Mouse (Mus musculus): ENCODE data around the gene Tmbim4. TPM values are rescaled to one million over a fixed set of nuclear protein-coding genes. Genes with fewer than 3 reads are reported as not detected.

The Tmbim4 gene
- total and polyA plus RNA-seq, 3 experiments, result 91.9 to 194 (median 112) TPM

- no peak overlapping the region for H3K4me3 ChIP-seq
- TF ChIP-seq EP300 (IDR thresholded peaks at IDR 0.05; ENCODE audit: insufficient read depth, low read depth, low read length) (no peak), POLR2A (IDR thresholded peaks at IDR 0.05; ENCODE audit: insufficient read depth, low read depth, low read length) (no peak), CTCF (IDR thresholded peaks at IDR 0.05) (no peak)
- WGBS, result 88% methylated on average over 19 of the region's 19 CpGs
- H3K36me3 ChIP-seq (ENCODE audit: control insufficient read depth, insufficient read depth, low read length), result no peaks in the 10 kb centered on the region
- no peaks in the 10 kb centered on the region for H3K4me1 ChIP-seq (ENCODE audit: control insufficient read depth, insufficient read depth, low read length)
- H3K27me3 ChIP-seq (ENCODE audit: control insufficient read depth, insufficient read depth, low read length), result no peaks in the 10 kb centered on the region
- H3K79me2 ChIP-seq (replicated peaks; ENCODE audit: control insufficient read depth, insufficient read depth, low read length), result no peaks in the 10 kb centered on the region
- intact Hi-C loops (cut with DNase I), result no loop called here
- no peak for DNase-seq
- H3K27ac ChIP-seq, result no peak overlapping the region
- no peak overlapping the region for H3K9ac ChIP-seq (ENCODE audit: low read depth, low read length)
Observed at GRCm38 (mm10) chr10:120164931-120165792, 36.2 kb upstream of the Tmbim4 start.

- TF ChIP-seq CTCF (IDR thresholded peaks at IDR 0.05) (no peak), EP300 (IDR thresholded peaks at IDR 0.05; ENCODE audit: insufficient read depth, low read depth, low read length) (no peak), POLR2A (IDR thresholded peaks at IDR 0.05; ENCODE audit: insufficient read depth, low read depth, low read length) (no peak)
- no peak for DNase-seq
- Histone ChIP-seq H3K79me2 (replicated peaks; ENCODE audit: control insufficient read depth, insufficient read depth, low read length) (no peaks in the 10 kb centered on the region), H3K4me3 (no peak overlapping the region), H3K4me1 (ENCODE audit: control insufficient read depth, insufficient read depth, low read length) (no peaks in the 10 kb centered on the region), H3K9ac (ENCODE audit: low read depth, low read length) (no peak overlapping the region), H3K27ac (no peak overlapping the region), H3K27me3 (ENCODE audit: control insufficient read depth, insufficient read depth, low read length) (no peaks in the 10 kb centered on the region), H3K36me3 (ENCODE audit: control insufficient read depth, insufficient read depth, low read length) (no peaks in the 10 kb centered on the region)
- WGBS, result 86% methylated on average over 17 of the region's 17 CpGs
- intact Hi-C loops (cut with DNase I), result no loop called here
Observed at GRCm38 (mm10) chr10:120165793-120166503, 35.4 kb upstream of the Tmbim4 start.

- no peaks in the 10 kb centered on the region for H3K27me3 ChIP-seq (ENCODE audit: control insufficient read depth, insufficient read depth, low read length)
- no peaks in the 10 kb centered on the region for H3K4me1 ChIP-seq (ENCODE audit: control insufficient read depth, insufficient read depth, low read length)
- 74% methylated on average over 1 of the region's 1 CpGs for WGBS
- no peak for DNase-seq
- H3K36me3 ChIP-seq (ENCODE audit: control insufficient read depth, insufficient read depth, low read length), result no peaks in the 10 kb centered on the region
- intact Hi-C loops (cut with DNase I), result no loop called here
- no peak overlapping the region for H3K4me3 ChIP-seq
- H3K9ac ChIP-seq (ENCODE audit: low read depth, low read length), result no peak overlapping the region
- no peaks in the 10 kb centered on the region for H3K79me2 ChIP-seq (replicated peaks; ENCODE audit: control insufficient read depth, insufficient read depth, low read length)
- no peak overlapping the region for H3K27ac ChIP-seq
- TF ChIP-seq CTCF (IDR thresholded peaks at IDR 0.05), result no peak
- no peak for TF ChIP-seq EP300 (IDR thresholded peaks at IDR 0.05; ENCODE audit: insufficient read depth, low read depth, low read length)
- TF ChIP-seq POLR2A (IDR thresholded peaks at IDR 0.05; ENCODE audit: insufficient read depth, low read depth, low read length), result no peak
Observed at GRCm38 (mm10) chr10:120168070-120168469, 33.3 kb upstream of the Tmbim4 start.

- H3K9ac ChIP-seq (ENCODE audit: low read depth, low read length), result no peak overlapping the region
- no peak overlapping the region for H3K27ac ChIP-seq
- no peaks in the 10 kb centered on the region for H3K79me2 ChIP-seq (replicated peaks; ENCODE audit: control insufficient read depth, insufficient read depth, low read length)
- intact Hi-C loops (cut with DNase I), result no loop called here
- H3K4me1 ChIP-seq (ENCODE audit: control insufficient read depth, insufficient read depth, low read length), result no peaks in the 10 kb centered on the region
- 50% methylated on average over 10 of the region's 10 CpGs for WGBS
- DNase-seq, result no peak
- H3K4me3 ChIP-seq, result no peak overlapping the region
- no peaks in the 10 kb centered on the region for H3K27me3 ChIP-seq (ENCODE audit: control insufficient read depth, insufficient read depth, low read length)
- no peak for TF ChIP-seq CTCF (IDR thresholded peaks at IDR 0.05)
- no peak for TF ChIP-seq POLR2A (IDR thresholded peaks at IDR 0.05; ENCODE audit: insufficient read depth, low read depth, low read length)
- TF ChIP-seq EP300 (IDR thresholded peaks at IDR 0.05; ENCODE audit: insufficient read depth, low read depth, low read length), result no peak
- no peaks in the 10 kb centered on the region for H3K36me3 ChIP-seq (ENCODE audit: control insufficient read depth, insufficient read depth, low read length)
Observed at GRCm38 (mm10) chr10:120169064-120169463, 32.3 kb upstream of the Tmbim4 start.

- intact Hi-C loops (cut with DNase I), result no loop called here
- H3K27ac ChIP-seq, result no peak overlapping the region
- no peak for DNase-seq
- H3K36me3 ChIP-seq (ENCODE audit: control insufficient read depth, insufficient read depth, low read length), result no peaks in the 10 kb centered on the region
- H3K9ac ChIP-seq (ENCODE audit: low read depth, low read length), result no peak overlapping the region
- 90% methylated on average over 5 of the region's 5 CpGs for WGBS
- no peak overlapping the region for H3K4me3 ChIP-seq
- no peaks in the 10 kb centered on the region for H3K27me3 ChIP-seq (ENCODE audit: control insufficient read depth, insufficient read depth, low read length)
- no peak for TF ChIP-seq POLR2A (IDR thresholded peaks at IDR 0.05; ENCODE audit: insufficient read depth, low read depth, low read length)
- no peak for TF ChIP-seq CTCF (IDR thresholded peaks at IDR 0.05)
- no peak for TF ChIP-seq EP300 (IDR thresholded peaks at IDR 0.05; ENCODE audit: insufficient read depth, low read depth, low read length)
- H3K79me2 ChIP-seq (replicated peaks; ENCODE audit: control insufficient read depth, insufficient read depth, low read length), result no peaks in the 10 kb centered on the region
- H3K4me1 ChIP-seq (ENCODE audit: control insufficient read depth, insufficient read depth, low read length), result no peaks in the 10 kb centered on the region
Observed at GRCm38 (mm10) chr10:120169841-120170240, 31.5 kb upstream of the Tmbim4 start.

GRCm38 (mm10) chr10:120170277-120170676, 31.1 kb upstream of the Tmbim4 start:
- WGBS, result 78% methylated on average over 4 of the region's 4 CpGs
- H3K4me1 ChIP-seq (ENCODE audit: control insufficient read depth, insufficient read depth, low read length), result no peaks in the 10 kb centered on the region
- no peaks in the 10 kb centered on the region for H3K36me3 ChIP-seq (ENCODE audit: control insufficient read depth, insufficient read depth, low read length)
- no peak overlapping the region for H3K4me3 ChIP-seq
- H3K79me2 ChIP-seq (replicated peaks; ENCODE audit: control insufficient read depth, insufficient read depth, low read length), result no peaks in the 10 kb centered on the region
- no peaks in the 10 kb centered on the region for H3K27me3 ChIP-seq (ENCODE audit: control insufficient read depth, insufficient read depth, low read length)
- TF ChIP-seq EP300 (IDR thresholded peaks at IDR 0.05; ENCODE audit: insufficient read depth, low read depth, low read length) (no peak), CTCF (IDR thresholded peaks at IDR 0.05) (no peak), POLR2A (IDR thresholded peaks at IDR 0.05; ENCODE audit: insufficient read depth, low read depth, low read length) (no peak)
- H3K9ac ChIP-seq (ENCODE audit: low read depth, low read length), result no peak overlapping the region
- intact Hi-C loops (cut with DNase I), result no loop called here
- no peak overlapping the region for H3K27ac ChIP-seq
- DNase-seq, result no peak
